Mouse (Mus musculus): ENCODE data around the gene Hap1. TPM values are rescaled to one million over a fixed set of nuclear protein-coding genes. Genes with fewer than 3 reads are reported as not detected.

Hap1 gene
- 1.4 and 2.0 TPM in 2 replicates for polyA plus RNA-seq (2015; fragmentation: Nextera tagmentation; extraction: Ambion mirVana)

DNA sequence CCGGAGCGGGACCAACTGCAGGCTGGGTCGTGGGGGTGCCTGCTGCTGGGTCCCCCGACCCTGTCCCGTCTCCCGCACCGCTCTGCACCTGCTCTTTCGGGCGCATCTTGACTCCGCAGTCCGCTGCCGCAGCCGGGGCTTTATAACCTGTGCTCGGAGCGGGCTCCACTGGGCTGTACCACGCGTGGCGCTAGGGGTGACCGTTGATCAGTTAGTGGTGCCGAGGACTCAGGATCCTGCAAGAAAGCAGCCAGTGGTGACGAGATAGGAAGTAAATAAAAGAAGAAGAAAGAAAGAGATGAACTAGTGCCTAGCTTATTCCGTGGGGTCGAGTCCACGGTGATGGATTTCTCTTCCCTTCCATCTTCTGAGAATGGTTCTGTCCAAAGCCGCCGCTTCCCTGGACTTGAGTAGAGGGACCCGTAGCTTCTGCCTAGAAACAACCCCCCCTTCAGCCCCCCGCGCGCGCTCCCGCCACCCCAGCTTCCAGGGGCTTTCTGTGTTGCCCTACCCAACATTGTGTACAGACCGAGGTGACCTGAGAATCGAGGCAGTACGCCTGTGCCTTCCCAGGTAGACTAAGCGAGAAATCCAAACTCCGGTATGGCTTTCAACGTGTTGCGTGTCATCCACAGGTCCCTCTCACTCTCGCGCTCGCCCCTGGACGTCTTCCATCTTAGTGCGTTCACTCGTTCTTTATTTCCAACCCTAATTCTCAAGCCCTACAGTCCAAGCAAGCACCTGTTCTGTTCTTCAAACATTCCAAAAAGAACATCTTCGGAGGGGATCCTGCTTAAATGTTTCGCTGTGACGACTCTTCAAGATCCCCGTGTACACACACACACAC is at the start of gene Hap1:
Gene Hap1, minus strand, starts transcription at position 157 of the 847 bp plus-strand sequence.

DNA sequence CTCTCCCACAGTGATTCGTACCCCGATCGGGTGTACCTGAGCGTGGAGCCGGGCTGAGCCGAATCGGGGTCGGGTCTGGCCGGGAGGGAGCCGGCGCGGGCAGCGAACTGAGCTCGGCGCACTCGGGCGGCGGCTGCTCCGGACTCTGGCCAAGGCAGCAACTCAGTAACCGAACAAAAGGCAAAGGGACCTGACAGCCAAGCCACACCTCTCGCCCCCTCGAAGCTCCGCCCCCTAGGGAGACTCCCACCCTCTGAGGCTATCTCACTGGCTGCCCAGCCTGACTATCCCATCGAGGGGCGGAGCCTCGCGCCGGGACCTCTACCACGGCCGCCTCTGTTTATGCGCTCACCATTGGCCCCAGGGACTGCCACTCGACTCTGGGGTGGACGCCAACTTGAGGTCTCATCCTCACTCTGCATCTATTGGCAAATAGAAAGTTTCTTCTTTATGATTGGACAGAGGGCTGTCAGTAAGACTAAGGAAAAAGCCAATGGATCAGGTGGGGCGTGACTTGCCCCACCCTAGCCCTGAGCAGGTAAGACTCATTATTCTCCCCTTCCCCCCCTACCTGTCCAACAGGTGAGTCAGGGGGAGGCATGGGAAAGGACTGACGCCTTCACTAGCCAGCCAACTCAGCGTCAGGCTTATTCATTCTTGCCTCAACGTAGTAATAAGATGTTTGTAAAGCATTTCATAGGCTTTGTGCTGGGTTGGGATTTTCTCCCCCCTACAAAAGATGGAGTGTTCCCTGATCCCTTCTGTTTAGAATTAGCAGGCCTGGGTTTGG is 41.9 kb upstream of the Hap1 start, which contains the start of gene Jup:
Gene Jup, minus strand, starts transcription at position 164 of the 790 bp plus-strand sequence.

DNA sequence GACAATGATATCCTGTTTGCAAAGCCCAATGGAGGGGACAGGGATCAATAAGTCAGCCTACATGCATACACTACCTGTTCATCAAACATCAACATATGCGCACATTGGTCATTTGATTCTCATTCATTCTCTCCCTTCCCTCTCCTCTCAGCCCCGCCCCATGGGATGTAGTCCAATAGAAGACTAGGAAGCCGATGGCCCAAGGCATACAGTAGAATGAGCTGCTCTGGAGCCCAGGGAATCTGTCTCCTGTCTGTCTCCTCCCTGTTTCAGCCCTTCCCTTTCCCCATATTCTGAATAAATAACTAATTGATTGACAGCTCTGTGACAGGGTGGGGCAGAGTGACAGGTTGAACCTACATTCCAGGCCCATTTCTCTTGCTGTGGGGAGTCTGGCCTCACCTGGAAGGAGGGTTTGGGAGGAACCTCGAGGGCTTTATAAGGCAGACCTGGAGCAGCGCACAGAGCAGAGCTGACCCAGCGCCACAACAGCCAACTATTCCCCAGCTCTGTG is 21.9 kb downstream of the Hap1 start, which contains the start of gene Gast:
Gene Gast, plus strand, starts transcription at position 464 of the 514 bp plus-strand sequence.

DNA sequence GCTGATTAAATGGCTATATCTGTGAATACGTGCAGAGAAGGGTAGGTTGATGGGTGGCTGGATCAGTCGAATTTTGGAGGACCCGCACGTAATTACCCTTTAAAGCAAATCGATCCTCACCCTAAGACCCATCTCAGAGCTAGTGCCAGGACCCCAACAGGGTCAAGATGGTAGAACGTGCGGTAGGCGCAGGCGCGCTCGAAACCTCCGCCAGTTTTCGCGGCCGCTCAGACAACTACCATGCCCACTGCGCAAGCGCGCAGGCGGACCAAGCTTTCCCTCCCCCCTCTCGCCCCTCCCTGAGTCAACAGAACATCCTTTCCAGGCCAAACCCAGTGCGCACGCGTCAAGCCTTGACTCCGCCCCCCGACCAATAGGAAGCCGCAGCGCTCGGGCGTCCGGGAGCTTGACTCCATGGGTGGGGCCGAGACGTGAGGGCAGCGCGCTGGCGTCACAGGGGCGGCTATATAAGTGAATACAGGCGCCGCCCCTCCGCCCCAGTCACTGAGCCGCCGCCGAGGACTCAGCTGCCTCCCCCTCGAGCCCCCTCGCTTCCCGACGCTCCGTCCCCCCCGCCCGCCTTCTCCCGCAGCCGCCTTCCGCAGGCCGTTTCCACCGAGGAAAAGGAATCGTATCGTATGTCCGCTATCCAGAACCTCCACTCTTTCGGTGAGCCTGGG is 36.3 kb downstream of the Hap1 start, which contains the start of gene Eif1:
Gene Eif1, plus strand, starts transcription at position 394 of the 680 bp plus-strand sequence.

Other genes with a start within 250 kb of the Hap1 start
- gene Krt13, start 234.6 kb downstream of the Hap1 start, polyA plus RNA-seq (2015; fragmentation: Nextera tagmentation; extraction: Ambion mirVana), result 1.4 and 1.9 TPM in 2 replicates
- 795 and 814 TPM in 2 replicates for gene Krt15, start 220.2 kb downstream of the Hap1 start, polyA plus RNA-seq (2015; fragmentation: Nextera tagmentation; extraction: Ambion mirVana)
- gene Krt19, start 207.5 kb downstream of the Hap1 start, polyA plus RNA-seq (2015; fragmentation: Nextera tagmentation; extraction: Ambion mirVana), result 788 and 849 TPM in 2 replicates
- not detected in 2 replicates for gene Krt9, start 162.9 kb downstream of the Hap1 start, polyA plus RNA-seq (2015; fragmentation: Nextera tagmentation; extraction: Ambion mirVana)
- 230 and 251 TPM in 2 replicates for gene Krt14, start 148.6 kb downstream of the Hap1 start, polyA plus RNA-seq (2015; fragmentation: Nextera tagmentation; extraction: Ambion mirVana)
- gene Krt16, start 107.2 kb downstream of the Hap1 start, polyA plus RNA-seq (2015; fragmentation: Nextera tagmentation; extraction: Ambion mirVana), result not detected in 2 replicates
- 4.6 and 5.2 TPM in 2 replicates for gene Krt17, start 95.1 kb downstream of the Hap1 start, polyA plus RNA-seq (2015; fragmentation: Nextera tagmentation; extraction: Ambion mirVana)
- gene Krt42, start 86.3 kb downstream of the Hap1 start, polyA plus RNA-seq (2015; fragmentation: Nextera tagmentation; extraction: Ambion mirVana), result not detected in 2 replicates
- gene Eif1, start 36.2 kb downstream of the Hap1 start, polyA plus RNA-seq (2015; fragmentation: Nextera tagmentation; extraction: Ambion mirVana), result 1,889 and 2,012 TPM in 2 replicates
- not detected in 2 replicates for gene Gast, start 21.7 kb downstream of the Hap1 start, polyA plus RNA-seq (2015; fragmentation: Nextera tagmentation; extraction: Ambion mirVana)
- 114 and 129 TPM in 2 replicates for gene Jup, start 41.6 kb upstream of the Hap1 start, polyA plus RNA-seq (2015; fragmentation: Nextera tagmentation; extraction: Ambion mirVana)
- gene P3h4, start 58.7 kb upstream of the Hap1 start, polyA plus RNA-seq (2015; fragmentation: Nextera tagmentation; extraction: Ambion mirVana), result 77.6 and 84.4 TPM in 2 replicates
- 148 and 172 TPM in 2 replicates for gene Fkbp10, start 59.6 kb upstream of the Hap1 start, polyA plus RNA-seq (2015; fragmentation: Nextera tagmentation; extraction: Ambion mirVana)
- 238 and 265 TPM in 2 replicates for gene Nt5c3b, start 85.7 kb upstream of the Hap1 start, polyA plus RNA-seq (2015; fragmentation: Nextera tagmentation; extraction: Ambion mirVana)
- gene Klhl10, start 85.8 kb upstream of the Hap1 start, polyA plus RNA-seq (2015; fragmentation: Nextera tagmentation; extraction: Ambion mirVana), result 0.63 and 0.71 TPM in 2 replicates
- gene Klhl11, start 116.6 kb upstream of the Hap1 start, polyA plus RNA-seq (2015; fragmentation: Nextera tagmentation; extraction: Ambion mirVana), result 4.9 TPM in 2 replicates
- 81.8 and 108 TPM in 2 replicates for gene Acly, start 171.9 kb upstream of the Hap1 start, polyA plus RNA-seq (2015; fragmentation: Nextera tagmentation; extraction: Ambion mirVana)
- 0.18 and 0.28 TPM in 2 replicates for gene Ttc25, start 189.5 kb upstream of the Hap1 start, polyA plus RNA-seq (2015; fragmentation: Nextera tagmentation; extraction: Ambion mirVana)
- 62.8 and 69.7 TPM in 2 replicates for gene Cnp, start 218.8 kb upstream of the Hap1 start, polyA plus RNA-seq (2015; fragmentation: Nextera tagmentation; extraction: Ambion mirVana)